ENCODE assay signal across 8 mouse cellular contexts in genomic region chr11:65088451-65089222, GRCm38 (mm10).
DNase-seq lines count a peak whose midpoint lies in the region; ATAC-seq and TF ChIP-seq lines count a peak whose summit lies in the region.

No protein-coding gene starts in this region.

- no peaks in the 10 kb centered on the region for H3K27me3 ChIP-seq in E14TG2a.4 (ENCODE audit: insufficient read depth, low read length)
- no peaks in the 10 kb centered on the region for H3K27me3 ChIP-seq in kidney, postnatal 0 days (ENCODE audit: insufficient read depth, low read length)
- no peaks in the 10 kb centered on the region for H3K27me3 ChIP-seq in neural tube, embryonic 13.5 days

- peaks cover 6% of the 10 kb centered on the region; the same call in 1 of the 2 replicates for H3K36me3 ChIP-seq in E14TG2a.4 (ENCODE audit: insufficient read depth, low read length)
- H3K36me3 ChIP-seq in kidney, postnatal 0 days (ENCODE audit: insufficient read depth, low read length): no peaks in the 10 kb centered on the region
- no peaks in the 10 kb centered on the region for H3K36me3 ChIP-seq in neural tube, embryonic 13.5 days

- no peak overlapping the region for H3K4me3 ChIP-seq in E14TG2a.4 (replicated peaks; ENCODE audit: low read length)
- no peak overlapping the region for H3K4me3 ChIP-seq in kidney, postnatal 0 days (replicated peaks; ENCODE audit: low read depth, low read length)
- H3K4me3 ChIP-seq in neural tube, embryonic 13.5 days: no peak overlapping the region

- peak; percentile 95 for TF ChIP-seq CTCF in E14TG2a.4 (conservative IDR thresholded peaks at IDR 0.05; ENCODE audit: low read length)
- TF ChIP-seq CTCF in kidney, postnatal 0 days (IDR thresholded peaks at IDR 0.05; ENCODE audit: low read depth): peak; percentile 90

- no peak overlapping the region for H3K27ac ChIP-seq in kidney, postnatal 0 days
- no peak overlapping the region for H3K27ac ChIP-seq in neural tube, embryonic 13.5 days (replicated peaks)

- 41% methylated on average over 5 of the region's 5 CpGs for WGBS in kidney, postnatal 0 days
- 57% methylated on average over 5 of the region's 5 CpGs for WGBS in neural tube, embryonic 13.5 days

- H3K4me2 ChIP-seq in kidney, postnatal 0 days (ENCODE audit: low read length): no peak overlapping the region
- H3K4me2 ChIP-seq in neural tube, embryonic 13.5 days: no peak overlapping the region

- H3K9ac ChIP-seq in kidney, postnatal 0 days (ENCODE audit: low read depth, low read length): no peak overlapping the region
- H3K9ac ChIP-seq in neural tube, embryonic 13.5 days: no peak overlapping the region

- ATAC-seq in kidney, postnatal 0 days (replicated peaks; ENCODE audit: low FRiP score, low read depth): peak; percentile 33; the same call in 1 of the 2 replicates
- 0 out of 2 replicates have a peak, but pooled peaks have one; percentile 23 for ATAC-seq in neural tube, embryonic 13.5 days (ENCODE audit: low read depth)
- ATAC-seq in activated CD4-positive, CD25-positive, alpha-beta regulatory T cell, adult 4 months: no peak

- peaks cover 10% of the 10 kb centered on the region; the same call in 1 of the 2 replicates for H3K4me1 ChIP-seq in E14TG2a.4 (replicated peaks; ENCODE audit: low read depth, low read length)
- no peaks in the 10 kb centered on the region for H3K4me1 ChIP-seq in kidney, postnatal 0 days (replicated peaks; ENCODE audit: insufficient read depth, low read length)
- no peaks in the 10 kb centered on the region for H3K4me1 ChIP-seq in neural tube, embryonic 13.5 days (replicated peaks)

- H3K9me3 ChIP-seq in E14TG2a.4 (ENCODE audit: low read length): no peaks in the 10 kb centered on the region
- no peaks in the 10 kb centered on the region for H3K9me3 ChIP-seq in kidney, postnatal 0 days (replicated peaks; ENCODE audit: low read length)
- H3K9me3 ChIP-seq in neural tube, embryonic 13.5 days: no peaks in the 10 kb centered on the region

- DNase-seq in layer of hippocampus, adult 11-12 months (ENCODE audit: low spot score): peak; percentile 55
- no peak for DNase-seq in layer of hippocampus, adult 9-10 months (ENCODE audit: low spot score)
- DNase-seq in adrenal gland, adult 2 months: peak; percentile 53
- DNase-seq in embryo, embryonic 11 days: peak; percentile 47
- DNase-seq in kidney, postnatal 0 days (ENCODE audit: low spot score): peak; percentile 74
